Mouse (Mus musculus): Measurements from ENCODE around the gene E130218I03Rik. TPM values are rescaled to one million over a fixed set of nuclear protein-coding genes. Genes with fewer than 3 reads are reported as not detected.
A peak's percentile ranks its signal among the peaks of the same experiment; 100 is the strongest.

Gene E130218I03Rik
- polyA plus RNA-seq, 2 experiments = not detected

DNA sequence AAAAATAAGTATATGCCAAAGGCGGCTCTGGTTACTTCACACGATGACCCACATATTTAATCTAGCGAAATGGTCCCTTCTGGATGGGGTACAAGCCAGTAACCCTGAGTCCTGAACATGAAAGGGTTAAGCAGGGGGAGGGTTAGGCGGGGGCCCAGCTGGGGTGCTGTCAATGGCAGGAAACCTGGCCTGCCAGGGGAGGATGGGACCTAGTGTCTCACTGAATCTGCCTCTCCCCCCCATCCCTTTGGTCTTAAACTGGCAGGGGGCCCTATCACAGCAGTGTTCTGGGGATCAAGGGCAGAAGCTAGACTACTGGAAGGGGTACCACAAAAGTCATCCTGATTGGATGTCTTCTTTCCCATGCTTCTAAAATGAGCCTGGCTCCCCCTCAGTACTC is 12.4 kb downstream of the E130218I03Rik start:
- Histone ChIP-seq H3K27me3 (ENCODE audit: control insufficient read depth, insufficient read depth, low read length) (peaks cover 53% of the 10 kb centered on the region), H3K4me1 (replicated peaks; ENCODE audit: control insufficient read depth in 2 of 2, insufficient read depth in 2 of 2, low read length in 1 of 2) (peaks cover 0 to 18% of the 10 kb centered on the region in 2 experiments; a peak in 2 of 4 replicates), H3K9me3 (ENCODE audit: control insufficient read depth, low read length) (no peaks in the 10 kb centered on the region), H3K4me3 (ENCODE audit: insufficient read depth in 1 of 2, low read depth in 2 of 2, low read length in 2 of 2) (no peak overlapping the region), H3K4me2 (ENCODE audit: low read depth) (no peak overlapping the region), H3K36me3 (replicated peaks; ENCODE audit: control insufficient read depth, insufficient read depth, low read depth) (no peaks in the 10 kb centered on the region), H3K27ac (no peak overlapping the region), H3K9ac (replicated peaks) (no peak overlapping the region)
- TF ChIP-seq EP300 (IDR thresholded peaks at IDR 0.05; ENCODE audit: low read depth) (no peak), CTCF (IDR thresholded peaks at IDR 0.05; ENCODE audit: low read depth) (no peak)
- no peak for DNase-seq (ENCODE audit: low read depth in 3 of 3, low spot score in 3 of 3)
- ATAC-seq (ENCODE audit: insufficient read depth) = no peak
- 34% methylated on average over 4 of the region's 4 CpGs for WGBS (ENCODE audit: insufficient replicate concordance)

- no peak overlapping the region for H3K4me2 ChIP-seq (ENCODE audit: low read depth)
- ATAC-seq (ENCODE audit: insufficient read depth) (no peak), DNase-seq (ENCODE audit: low read depth in 3 of 3, low spot score in 3 of 3) (no peak)
- no peak overlapping the region for H3K4me3 ChIP-seq (ENCODE audit: insufficient read depth in 1 of 2, low read depth in 2 of 2, low read length in 2 of 2)
- TF ChIP-seq CTCF (IDR thresholded peaks at IDR 0.05; ENCODE audit: low read depth) = no peak
- no peak for TF ChIP-seq EP300 (IDR thresholded peaks at IDR 0.05; ENCODE audit: low read depth)
- peaks cover 0 to 18% of the 10 kb centered on the region in 2 experiments; a peak in 2 of 4 replicates for H3K4me1 ChIP-seq (replicated peaks; ENCODE audit: control insufficient read depth in 2 of 2, insufficient read depth in 2 of 2, low read length in 1 of 2)
- H3K27ac ChIP-seq = no peak overlapping the region
- 26% methylated on average over 18 of the region's 19 CpGs for WGBS (ENCODE audit: insufficient replicate concordance)
- no peak overlapping the region for H3K9ac ChIP-seq (replicated peaks)
- peaks cover 45% of the 10 kb centered on the region for H3K27me3 ChIP-seq (ENCODE audit: control insufficient read depth, insufficient read depth, low read length)
- H3K9me3 ChIP-seq (ENCODE audit: control insufficient read depth, low read length) = no peaks in the 10 kb centered on the region
- no peaks in the 10 kb centered on the region for H3K36me3 ChIP-seq (replicated peaks; ENCODE audit: control insufficient read depth, insufficient read depth, low read depth)
Observed at GRCm38 (mm10) chr4:134256407-134257197, 13.1 kb downstream of the E130218I03Rik start.

DNA sequence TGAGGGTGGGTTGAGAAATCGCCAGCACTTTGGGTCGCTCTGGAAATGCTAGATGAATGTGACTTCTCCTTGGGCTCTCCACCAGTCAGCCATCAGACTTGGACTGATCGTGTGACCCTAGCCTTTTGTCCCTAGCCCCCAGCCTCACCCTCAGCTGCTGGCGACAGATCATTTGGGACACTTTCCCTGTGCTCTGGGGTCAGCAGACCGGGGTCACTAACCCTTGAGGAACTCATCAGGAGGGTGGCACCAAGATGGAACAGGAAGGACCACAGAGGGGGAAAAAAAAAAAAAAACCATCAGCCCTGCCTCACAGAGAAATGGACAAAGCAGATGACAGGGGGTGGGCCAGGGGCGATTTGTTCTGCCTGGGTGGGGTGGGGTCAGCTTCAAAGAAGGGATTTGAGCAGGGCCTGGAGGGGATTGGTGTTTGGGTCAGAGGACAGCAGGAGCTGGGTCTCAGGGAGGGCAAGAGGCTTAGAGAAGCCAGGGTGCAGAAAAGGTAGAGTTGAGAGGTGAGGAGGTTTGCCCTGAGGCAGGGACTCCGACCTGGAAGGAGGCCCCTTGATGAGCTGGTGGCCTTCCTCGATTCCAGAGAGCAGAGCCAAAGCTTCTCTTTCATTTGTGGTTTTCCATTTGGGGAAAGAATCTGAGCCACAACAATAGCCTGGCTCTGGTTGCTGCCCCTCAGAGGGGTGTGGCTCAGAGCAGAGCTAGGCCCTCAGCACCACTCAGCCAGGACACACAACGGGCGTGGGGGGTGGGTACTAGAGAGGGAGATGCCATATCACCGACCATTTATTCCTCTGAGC is 13.9 kb downstream of the E130218I03Rik start:
- no peak overlapping the region for H3K27ac ChIP-seq
- H3K4me1 ChIP-seq (replicated peaks; ENCODE audit: control insufficient read depth in 2 of 2, insufficient read depth in 2 of 2, low read length in 1 of 2) = peaks cover 0 to 15% of the 10 kb centered on the region in 2 experiments; a peak in 2 of 4 replicates
- DNase-seq (ENCODE audit: low read depth in 3 of 3, low spot score in 3 of 3) (no peak), ATAC-seq (ENCODE audit: insufficient read depth) (no peak)
- no peak overlapping the region for H3K4me3 ChIP-seq (ENCODE audit: insufficient read depth in 1 of 2, low read depth in 2 of 2, low read length in 2 of 2)
- TF ChIP-seq EP300 (IDR thresholded peaks at IDR 0.05; ENCODE audit: low read depth) (no peak), CTCF (IDR thresholded peaks at IDR 0.05; ENCODE audit: low read depth) (no peak)
- H3K36me3 ChIP-seq (replicated peaks; ENCODE audit: control insufficient read depth, insufficient read depth, low read depth) = no peaks in the 10 kb centered on the region
- H3K4me2 ChIP-seq (ENCODE audit: low read depth) = no peak overlapping the region
- WGBS (ENCODE audit: insufficient replicate concordance) = 32% methylated on average over 11 of the region's 11 CpGs
- peaks cover 37% of the 10 kb centered on the region for H3K27me3 ChIP-seq (ENCODE audit: control insufficient read depth, insufficient read depth, low read length)
- no peak overlapping the region for H3K9ac ChIP-seq (replicated peaks)
- no peaks in the 10 kb centered on the region for H3K9me3 ChIP-seq (ENCODE audit: control insufficient read depth, low read length)

DNA sequence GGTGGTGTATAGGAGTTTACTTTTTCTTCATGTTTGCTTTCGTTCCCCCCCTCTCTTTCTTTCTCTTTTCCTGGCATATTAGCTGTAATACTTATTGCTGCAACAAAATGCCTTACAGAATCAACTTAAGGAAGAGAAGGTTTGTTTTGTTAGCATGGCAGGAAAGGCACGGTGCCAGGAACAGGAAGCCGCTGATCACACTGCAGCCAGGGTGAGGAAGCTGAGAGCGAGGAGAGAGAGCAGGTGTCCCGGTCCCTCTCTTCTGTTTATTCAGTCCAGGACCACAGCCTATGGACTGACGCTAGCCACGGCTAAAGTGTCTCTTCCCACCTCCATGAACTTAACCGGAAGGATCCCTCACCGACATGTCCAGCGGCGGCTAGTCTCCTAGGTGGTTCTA is 14.9 kb downstream of the E130218I03Rik start:
- no peak overlapping the region for H3K9ac ChIP-seq (replicated peaks)
- no peak overlapping the region for H3K27ac ChIP-seq
- 34% methylated on average over 11 of the region's 11 CpGs for WGBS (ENCODE audit: insufficient replicate concordance)
- no peak overlapping the region for H3K4me2 ChIP-seq (ENCODE audit: low read depth)
- DNase-seq (ENCODE audit: low read depth in 3 of 3, low spot score in 3 of 3) (no peak), ATAC-seq (ENCODE audit: insufficient read depth) (no peak)
- H3K36me3 ChIP-seq (replicated peaks; ENCODE audit: control insufficient read depth, insufficient read depth, low read depth) = no peaks in the 10 kb centered on the region
- no peak overlapping the region for H3K4me3 ChIP-seq (ENCODE audit: insufficient read depth in 1 of 2, low read depth in 2 of 2, low read length in 2 of 2)
- no peaks in the 10 kb centered on the region for H3K9me3 ChIP-seq (ENCODE audit: control insufficient read depth, low read length)
- TF ChIP-seq EP300 (IDR thresholded peaks at IDR 0.05; ENCODE audit: low read depth) (no peak), CTCF (IDR thresholded peaks at IDR 0.05; ENCODE audit: low read depth) (no peak)
- peaks cover 0 to 15% of the 10 kb centered on the region in 2 experiments; a peak in 2 of 4 replicates for H3K4me1 ChIP-seq (replicated peaks; ENCODE audit: control insufficient read depth in 2 of 2, insufficient read depth in 2 of 2, low read length in 1 of 2)
- H3K27me3 ChIP-seq (ENCODE audit: control insufficient read depth, insufficient read depth, low read length) = peaks cover 28% of the 10 kb centered on the region

- H3K9me3 ChIP-seq (ENCODE audit: control insufficient read depth, low read length) = no peaks in the 10 kb centered on the region
- no peaks in the 10 kb centered on the region for H3K4me1 ChIP-seq (replicated peaks; ENCODE audit: control insufficient read depth in 2 of 2, insufficient read depth in 2 of 2, low read length in 1 of 2)
- no peak overlapping the region for H3K4me3 ChIP-seq (ENCODE audit: insufficient read depth in 1 of 2, low read depth in 2 of 2, low read length in 2 of 2)
- ATAC-seq (ENCODE audit: insufficient read depth) = no peak
- 28% methylated on average over 6 of the region's 6 CpGs for WGBS (ENCODE audit: insufficient replicate concordance)
- no peak for DNase-seq (ENCODE audit: low read depth in 3 of 3, low spot score in 3 of 3)
- H3K27me3 ChIP-seq (ENCODE audit: control insufficient read depth, insufficient read depth, low read length) = no peaks in the 10 kb centered on the region
- no peak overlapping the region for H3K27ac ChIP-seq
- no peaks in the 10 kb centered on the region for H3K36me3 ChIP-seq (replicated peaks; ENCODE audit: control insufficient read depth, insufficient read depth, low read depth)
- no peak overlapping the region for H3K9ac ChIP-seq (replicated peaks)
- TF ChIP-seq EP300 (IDR thresholded peaks at IDR 0.05; ENCODE audit: low read depth) (no peak), CTCF (IDR thresholded peaks at IDR 0.05; ENCODE audit: low read depth) (peak; percentile 93)
- H3K4me2 ChIP-seq (ENCODE audit: low read depth) = no peak overlapping the region
Observed at GRCm38 (mm10) chr4:134263191-134263590, 19.7 kb downstream of the E130218I03Rik start.
